Mouse (Mus musculus): ENCODE measurements around the gene Lrp3.

GRCm38 (mm10) chr7:35199755-35200154 is 15.5 kb downstream of the Lrp3 start:
- TF ChIP-seq CTCF (IDR thresholded peaks at IDR 0.05; ENCODE audit: low read depth, low read length) (no peak), GATA1 (IDR thresholded peaks at IDR 0.05; ENCODE audit: borderline replicate concordance, low read length) (no peak)
